Mouse (Mus musculus): ENCODE data around the gene G6pdx.

Gene G6pdx

DNA sequence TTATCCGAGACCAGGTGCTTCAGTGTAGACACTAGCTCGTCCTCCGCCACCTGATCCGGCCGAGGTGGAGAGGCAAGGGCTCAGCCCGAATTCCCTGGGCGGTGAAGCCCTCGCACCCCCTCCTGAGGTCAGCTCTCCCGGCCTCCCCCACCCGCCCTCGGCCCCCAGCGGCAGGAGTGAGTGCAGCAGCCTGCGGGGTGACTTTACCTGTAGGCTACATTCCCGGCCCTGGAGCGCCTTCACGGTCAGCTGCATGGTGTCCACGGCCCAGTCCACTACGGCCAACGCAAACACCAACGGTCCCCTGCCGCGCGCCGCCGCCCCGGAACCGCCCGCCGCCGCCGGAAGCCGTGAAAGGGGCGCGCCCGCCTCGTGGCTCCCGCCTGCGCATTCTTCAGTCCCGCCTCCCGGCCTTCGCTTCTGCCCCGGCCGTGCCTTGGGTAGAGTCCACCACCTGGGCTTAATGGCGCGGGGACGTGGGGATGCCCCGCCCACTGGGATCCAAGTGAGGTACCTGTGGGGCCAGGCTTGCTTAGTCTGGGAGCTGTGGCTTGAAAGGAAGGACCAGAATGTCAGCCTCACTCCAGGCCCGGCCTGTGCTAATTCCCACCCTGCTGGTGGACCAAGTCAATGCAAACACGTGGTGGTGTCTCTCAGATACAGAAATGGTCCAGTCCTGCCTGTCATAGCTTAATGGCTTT is 60.6 kb downstream of the G6pdx start:
- Histone ChIP-seq H3K4me1 (replicated peaks; ENCODE audit: low read depth, low read length) (peaks cover 29% of the 10 kb centered on the region), H3K27me3 (ENCODE audit: insufficient read depth, low read length) (no peaks in the 10 kb centered on the region)
- no peak for TF ChIP-seq POU5F1 (IDR thresholded peaks at IDR 0.05; ENCODE audit: borderline replicate concordance, low read length)
- no peak for TF ChIP-seq CTCF (conservative IDR thresholded peaks at IDR 0.05; ENCODE audit: low read length)
- TF ChIP-seq NANOG (IDR thresholded peaks at IDR 0.05; ENCODE audit: borderline replicate concordance, low read length), result no peak

DNA sequence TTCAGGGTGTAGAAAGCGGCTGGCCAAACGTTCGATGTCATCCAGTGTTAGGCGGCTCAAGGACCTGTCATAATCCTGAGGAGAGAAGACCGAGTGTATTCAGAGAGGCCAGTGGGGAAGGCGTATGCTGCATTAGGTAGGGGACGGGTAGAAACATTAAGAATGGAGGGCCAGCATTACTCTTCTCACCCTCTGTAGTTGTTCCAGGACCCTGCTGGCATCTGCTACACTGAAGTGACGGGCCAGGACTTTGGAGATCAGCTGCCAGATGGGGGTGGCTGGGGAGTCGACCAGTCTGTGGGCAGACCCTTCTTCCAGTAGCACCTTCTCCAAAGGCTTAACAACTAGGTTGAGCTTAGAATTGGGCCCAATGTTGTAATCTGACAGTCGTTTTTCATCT is 61.5 kb downstream of the G6pdx start:
- no peak for TF ChIP-seq POU5F1 (IDR thresholded peaks at IDR 0.05; ENCODE audit: borderline replicate concordance, low read length)
- TF ChIP-seq CTCF (conservative IDR thresholded peaks at IDR 0.05; ENCODE audit: low read length), result no peak
- no peak for TF ChIP-seq NANOG (IDR thresholded peaks at IDR 0.05; ENCODE audit: borderline replicate concordance, low read length)
- peaks cover 33% of the 10 kb centered on the region for H3K36me3 ChIP-seq (ENCODE audit: insufficient read depth, low read length)
- peaks cover 27% of the 10 kb centered on the region for H3K4me1 ChIP-seq (replicated peaks; ENCODE audit: low read depth, low read length)
- no peaks in the 10 kb centered on the region for H3K9me3 ChIP-seq (ENCODE audit: low read length)
- H3K27me3 ChIP-seq (ENCODE audit: insufficient read depth, low read length), result no peaks in the 10 kb centered on the region
- H3K4me3 ChIP-seq (replicated peaks; ENCODE audit: low read length), result peak overlapping the region; percentile 81

More for the DNA sequence above, 60.6 kb downstream of the G6pdx start:
- Histone ChIP-seq H3K4me3 (replicated peaks; ENCODE audit: low read length) (peak overlapping the region; percentile 81), H3K36me3 (ENCODE audit: insufficient read depth, low read length) (peaks cover 33% of the 10 kb centered on the region), H3K9me3 (ENCODE audit: low read length) (no peaks in the 10 kb centered on the region)
